Mouse (Mus musculus) intestine, embryonic 14.5 days (tissue): ENCODE results near the gene Olfr61. TPM values are rescaled to one million over a fixed set of nuclear protein-coding genes. Genes with fewer than 3 reads are reported as not detected.
"Not testable (repeated sequence)": the region's sequence is repeated elsewhere in the genome, so short reads cannot be mapped to it uniquely, and the experiment has no call there.

Source experiments
- ATAC-seq: fragments of 200-750 bp; cut with Nextera tagmentation; replicated peaks from 2 replicates; pipeline ENCODE4 v1.8.0; 2017; ENCODE audit warnings: low read depth, moderate number of reproducible peaks, moderate TSS enrichment, moderate library complexity; ENCODE audit not compliant: low FRiP score, low TSS enrichment
- DNase-seq: peaks from one replicate; pipeline ENCODE4 v3.0.0-alpha.2; 2018; ENCODE audit warnings: low spot score
- H3K27ac ChIP-seq: fragments of 300-500 bp; sonication (generic); 2 replicates; pipeline ENCODE4 v1.5.1; 2014; ENCODE audit warnings: low read depth, mild to moderate bottlenecking, control low read depth
- H3K27me3 ChIP-seq: fragments of 300-500 bp; sonication (generic); replicated peaks from 2 replicates; pipeline ENCODE4 v1.6.1; 2014; ENCODE audit warnings: low read length, control low read depth; ENCODE audit not compliant: control insufficient read depth, insufficient read depth
- H3K36me3 ChIP-seq: fragments of 300-500 bp; sonication (generic); 2 replicates; pipeline ENCODE4 v1.6.1; 2014; ENCODE audit warnings: low read length, control low read depth; ENCODE audit not compliant: control insufficient read depth, insufficient read depth
- H3K4me1 ChIP-seq: fragments of 300-500 bp; sonication (generic); replicated peaks from 2 replicates; pipeline ENCODE4 v1.6.1; 2014; ENCODE audit warnings: low read length, control low read depth, mixed read lengths; ENCODE audit not compliant: control insufficient read depth, insufficient read depth
- H3K4me2 ChIP-seq: fragments of 300-500 bp; sonication (generic); 2 replicates; pipeline ENCODE4 v1.6.1; 2014; ENCODE audit warnings: low read length
- H3K4me3 ChIP-seq: fragments of 300-500 bp; sonication (generic); 2 replicates; pipeline ENCODE4 v1.5.1; 2014; ENCODE audit warnings: low read depth, low read length, control low read depth, mixed read lengths
- H3K9ac ChIP-seq: fragments of 300-500 bp; sonication (generic); 2 replicates; pipeline ENCODE4 v1.6.1; 2014; ENCODE audit warnings: mild to moderate bottlenecking, low read length
- H3K9me3 ChIP-seq: fragments of 300-500 bp; sonication (generic); 2 replicates; pipeline ENCODE4 v1.6.1; 2016; ENCODE audit warnings: low read length, control low read depth; ENCODE audit not compliant: control insufficient read depth
- WGBS: fragments of 180-500 bp; shearing (Covaris S2); extraction: QIAGEN DNeasy Blood & Tissue Kit; methylation state at CpG from one replicate; pipeline ENCODE4 v1.1.7; 2014; 5-methylcytosine and 5-hydroxymethylcytosine counted together
- polyA plus RNA-seq: library from polyadenylated mRNA; unstranded; fragments of >200 nt; fragmentation: Nextera tagmentation; extraction: Ambion mirVana; gene quantifications from 2 replicates; pipeline ENCODE4 v1.2.1, GENCODE M21; 2014

Olfr61 gene
- not detected in 2 replicates for polyA plus RNA-seq

- H3K27me3 ChIP-seq, H3K36me3 ChIP-seq, H3K4me2 ChIP-seq, H3K4me3 ChIP-seq, H3K9ac ChIP-seq, H3K9me3 ChIP-seq, H3K4me1 ChIP-seq, DNase-seq, ATAC-seq, H3K27ac ChIP-seq: not testable (repeated sequence)
- WGBS, result 88% methylated on average over 3 of the region's 3 CpGs
Measured at GRCm38 (mm10) chr7:140628670-140629069, at the start of gene Olfr61. Olfr61 (plus strand) TSS chr7:140628970.

GRCm38 (mm10) chr7:140600969-140601368 is 27.8 kb upstream of the Olfr61 start, which contains the start of gene Olfr46:
Olfr46 (plus strand) TSS chr7:140601269.
- H3K4me2 ChIP-seq, H3K9me3 ChIP-seq, H3K27ac ChIP-seq, ATAC-seq, H3K4me1 ChIP-seq, H3K27me3 ChIP-seq, H3K36me3 ChIP-seq, DNase-seq, H3K4me3 ChIP-seq, H3K9ac ChIP-seq: not testable (repeated sequence)
- WGBS, result 85% methylated on average over 2 of the region's 2 CpGs

GRCm38 (mm10) chr7:140630559-140630958 is 1.8 kb downstream of the Olfr61 start:
- H3K4me1 ChIP-seq, result no peaks in the 10 kb centered on the region
- no peak overlapping the region for H3K27ac ChIP-seq
- DNase-seq (no peak), ATAC-seq (no peak)
- H3K36me3 ChIP-seq, result no peaks in the 10 kb centered on the region
- H3K4me3 ChIP-seq, result no peak overlapping the region
- no peak overlapping the region for H3K9ac ChIP-seq
- H3K9me3 ChIP-seq, result no peaks in the 10 kb centered on the region
- WGBS, result 70% methylated on average over 1 of the region's 1 CpGs
- H3K27me3 ChIP-seq, result no peaks in the 10 kb centered on the region
- H3K4me2 ChIP-seq, result no peak overlapping the region

GRCm38 (mm10) chr7:140646152-140646551 is 17.4 kb downstream of the Olfr61 start, which contains the start of gene Olfr53:
Olfr53 (plus strand) TSS chr7:140646452.
- no peak within 1 kb of the TSS for H3K4me3 ChIP-seq
- H3K4me2 ChIP-seq, result no peak within 1 kb of the TSS
- no peak for ATAC-seq
- no peaks in the 10 kb centered on the region for H3K36me3 ChIP-seq
- H3K9me3 ChIP-seq, result no peaks in the 10 kb centered on the region
- H3K27ac ChIP-seq, result no peak within 1 kb of the TSS
- H3K4me1 ChIP-seq, result no peaks in the 10 kb centered on the region
- no peaks in the 10 kb centered on the region for H3K27me3 ChIP-seq
- no peak within 1 kb of the TSS for H3K9ac ChIP-seq
- WGBS, result 86% methylated on average over 1 of the region's 1 CpGs
- no peak for DNase-seq

GRCm38 (mm10) chr7:140659630-140660029 is 30.9 kb downstream of the Olfr61 start, which contains the start of gene Olfr539:
Olfr539 (plus strand) TSS chr7:140659930.
- H3K36me3 ChIP-seq, result no peaks in the 10 kb centered on the region
- H3K4me2 ChIP-seq, result no peak within 1 kb of the TSS
- H3K27me3 ChIP-seq, result no peaks in the 10 kb centered on the region
- DNase-seq (no peak), ATAC-seq (no peak)
- H3K4me3 ChIP-seq, result no peak within 1 kb of the TSS
- 76% methylated on average over 4 of the region's 4 CpGs for WGBS
- no peak within 1 kb of the TSS for H3K27ac ChIP-seq
- no peak within 1 kb of the TSS for H3K9ac ChIP-seq
- no peaks in the 10 kb centered on the region for H3K9me3 ChIP-seq
- H3K4me1 ChIP-seq, result no peaks in the 10 kb centered on the region

- H3K9me3 ChIP-seq, ATAC-seq, DNase-seq, H3K36me3 ChIP-seq, H3K4me2 ChIP-seq, H3K27me3 ChIP-seq, H3K4me1 ChIP-seq, H3K4me3 ChIP-seq, H3K27ac ChIP-seq, H3K9ac ChIP-seq: not testable (repeated sequence)
- 97% methylated on average over 3 of the region's 3 CpGs for WGBS
Measured at GRCm38 (mm10) chr7:140670693-140671092, 41.9 kb downstream of the Olfr61 start.

GRCm38 (mm10) chr7:140675863-140676262 is 47.1 kb downstream of the Olfr61 start:
- no peaks in the 10 kb centered on the region for H3K36me3 ChIP-seq
- no peaks in the 10 kb centered on the region for H3K27me3 ChIP-seq
- ATAC-seq (0 out of 2 replicates have a peak, but pooled peaks have one; percentile 62), DNase-seq (no peak)
- WGBS, result 4% methylated on average over 4 of the region's 6 CpGs
- H3K4me3 ChIP-seq, result no peak overlapping the region
- no peaks in the 10 kb centered on the region for H3K4me1 ChIP-seq
- no peak overlapping the region for H3K27ac ChIP-seq
- peak overlapping the region; percentile 29 for H3K4me2 ChIP-seq
- no peak overlapping the region for H3K9ac ChIP-seq
- H3K9me3 ChIP-seq, result peaks cover 7% of the 10 kb centered on the region; the same call in 1 of the 2 replicates

- not testable (repeated sequence) for H3K4me3 ChIP-seq, H3K27me3 ChIP-seq, DNase-seq, H3K4me1 ChIP-seq, H3K36me3 ChIP-seq, H3K9ac ChIP-seq, H3K9me3 ChIP-seq, ATAC-seq, H3K27ac ChIP-seq, H3K4me2 ChIP-seq
- WGBS, result 69% methylated on average over 4 of the region's 4 CpGs
Measured at GRCm38 (mm10) chr7:140679591-140679990, 50.8 kb downstream of the Olfr61 start.

- no peak within 1 kb of the TSS for H3K9ac ChIP-seq
- no peak within 1 kb of the TSS for H3K4me3 ChIP-seq
- 0 out of 2 replicates have a peak, but pooled peaks cover 3% of the 10 kb centered on the region for H3K9me3 ChIP-seq
- whole genome bisulfite sequencing, result 93% methylated on average over 1 of the region's 1 CpGs
- no peak within 1 kb of the TSS for H3K27ac ChIP-seq
- no peaks in the 10 kb centered on the region for H3K36me3 ChIP-seq
- H3K4me2 ChIP-seq, result no peak within 1 kb of the TSS
- ATAC-seq (no peak), DNase-seq (no peak)
- H3K27me3 ChIP-seq, result no peaks in the 10 kb centered on the region
- H3K4me1 ChIP-seq, result no peaks in the 10 kb centered on the region
Measured at GRCm38 (mm10) chr7:140681651-140682050, 52.9 kb downstream of the Olfr61 start, which contains the start of gene Olfr45. Olfr45 (plus strand) TSS chr7:140681951.
